9 mouse cellular contexts compared by ENCODE assay signal in genomic region chr4:23983452-23983805, GRCm38 (mm10).
A peak's percentile ranks its signal among the peaks of the same experiment; 100 is the strongest.
DNase-seq lines count a peak whose midpoint lies in the region; ATAC-seq lines count a peak whose summit lies in the region.
"Had no signal": no experiment of that assay in that cellular context is flagged by ENCODE, and none has a peak within 500 bp of the region (broad histone marks: within the 10 kb centered on the region; RNA-seq: fewer than 3 reads in every experiment).

No protein-coding gene starts in this region.

- intact Hi-C loops in left cerebral cortex, postnatal 4 days (cut with DNase I), result no loop called here

- no peaks in the 10 kb centered on the region for H3K9me3 ChIP-seq in forebrain, embryonic 16.5 days (ENCODE audit: control insufficient read depth, low read length)
- H3K9me3 ChIP-seq in midbrain, embryonic 11.5 days (ENCODE audit: control insufficient read depth, low read length), result no peaks in the 10 kb centered on the region

- peaks cover 14% of the 10 kb centered on the region for H3K4me1 ChIP-seq in forebrain, embryonic 16.5 days (replicated peaks; ENCODE audit: control insufficient read depth, insufficient read depth, low read length)
- peaks cover 18% of the 10 kb centered on the region for H3K4me1 ChIP-seq in midbrain, embryonic 11.5 days (ENCODE audit: control insufficient read depth, insufficient read depth, low read length)

- 2% methylated on average over 8 of the region's 8 CpGs for whole genome bisulfite sequencing in forebrain, embryonic 16.5 days
- WGBS in midbrain, embryonic 11.5 days, result 2% methylated on average over 8 of the region's 8 CpGs

- no peaks in the 10 kb centered on the region for H3K27me3 ChIP-seq in forebrain, embryonic 16.5 days (replicated peaks; ENCODE audit: control insufficient read depth, insufficient read depth, low read length)
- H3K27me3 ChIP-seq in midbrain, embryonic 11.5 days (ENCODE audit: control insufficient read depth, insufficient read depth, low read length), result no peaks in the 10 kb centered on the region

- H3K36me3 ChIP-seq in forebrain, embryonic 16.5 days (ENCODE audit: control insufficient read depth, insufficient read depth), result no peaks in the 10 kb centered on the region
- no peaks in the 10 kb centered on the region for H3K36me3 ChIP-seq in midbrain, embryonic 11.5 days (ENCODE audit: control insufficient read depth, insufficient read depth, low read length)

- H3K4me2 ChIP-seq in forebrain, embryonic 16.5 days (ENCODE audit: low read length), result peak overlapping the region; percentile 43
- H3K4me2 ChIP-seq in midbrain, embryonic 11.5 days, result peak overlapping the region; percentile 25; the same call in 1 of the 2 replicates

- no peak for DNase-seq in frontal cortex, postnatal 25 days (ENCODE audit: low spot score in 2 of 2)
- DNase-seq in A20 (ENCODE audit: low read depth, low spot score), result peak; percentile 82
- DNase-seq in midbrain, embryonic 11.5 days (ENCODE audit: low spot score, missing footprints), result no peak
- no peak for DNase-seq in ovary, postnatal 36 days (ENCODE audit: low spot score)
- no peak for DNase-seq in ovary, postnatal 14 days (ENCODE audit: low spot score)
- DNase-seq in left cerebral cortex, postnatal 4 days, result no peak
- DNase-seq: thymus, postnatal 14 days had no signal

- H3K4me3 ChIP-seq in forebrain, embryonic 16.5 days (replicated peaks; ENCODE audit: low read length), result peak overlapping the region; percentile 21
- H3K4me3 ChIP-seq in midbrain, embryonic 11.5 days (ENCODE audit: low read depth, low read length), result no peak overlapping the region

- peak; percentile 63 for ATAC-seq in frontal cortex, adult (ENCODE audit: low TSS enrichment)
- peak; percentile 86 for ATAC-seq in forebrain, embryonic 16.5 days
- peak; percentile 91 for ATAC-seq in midbrain, embryonic 11.5 days (ENCODE audit: low FRiP score)

- peak overlapping the region; percentile 79 for H3K27ac ChIP-seq in forebrain, embryonic 16.5 days (ENCODE audit: low read length)
- H3K27ac ChIP-seq in midbrain, embryonic 11.5 days (ENCODE audit: low read depth, low read length), result peak overlapping the region; percentile 87

- peak overlapping the region; percentile 48 for H3K9ac ChIP-seq in forebrain, embryonic 16.5 days (replicated peaks; ENCODE audit: low read depth, low read length)
- H3K9ac ChIP-seq in midbrain, embryonic 11.5 days (ENCODE audit: low read length), result no peak overlapping the region; the same call in 1 of the 2 replicates
